Mouse (Mus musculus) CD8-positive naive resting alpha-beta T cell, adult 2 months (primary cell): ENCODE measurements around the gene Alkbh8.
"Not testable (repeated sequence)": the region's sequence is repeated elsewhere in the genome, so short reads cannot be mapped to it uniquely, and the experiment has no call there.

Experiments
- DNase-seq, 2 experiments: peaks; one replicate each; pipeline ENCODE4 v3.0.0; 2022; ENCODE audit warnings: low read depth in 2 of 2, low spot score in 2 of 2

The Alkbh8 gene

GRCm38 (mm10) chr9:3334962-3335767, at the start of gene Alkbh8:
Gene Alkbh8, plus strand, starts transcription at chr9:3335140.
- DNase-seq: peak; percentile 62 to 71

GRCm38 (mm10) chr9:3309292-3309836, 25.6 kb upstream of the Alkbh8 start:
- no peak for DNase-seq

GRCm38 (mm10) chr9:3310016-3310415, 24.9 kb upstream of the Alkbh8 start:
- DNase-seq: no peak

GRCm38 (mm10) chr9:3327342-3328053, 7.4 kb upstream of the Alkbh8 start:
- DNase-seq: not testable (repeated sequence)

GRCm38 (mm10) chr9:3328054-3328595, 6.8 kb upstream of the Alkbh8 start:
- no peak for DNase-seq

GRCm38 (mm10) chr9:3330319-3330718, 4.6 kb upstream of the Alkbh8 start:
- DNase-seq: no peak

- DNase-seq: no peak
Observed at GRCm38 (mm10) chr9:3330737-3331384, 4.1 kb upstream of the Alkbh8 start.

GRCm38 (mm10) chr9:3336661-3337060, 1.7 kb downstream of the Alkbh8 start:
- DNase-seq: no peak

- DNase-seq: no peak
Observed at GRCm38 (mm10) chr9:3345136-3345535, 10.2 kb downstream of the Alkbh8 start.

GRCm38 (mm10) chr9:3345967-3346366, 11.0 kb downstream of the Alkbh8 start:
- no peak for DNase-seq

- no peak for DNase-seq
Observed at GRCm38 (mm10) chr9:3350056-3350455, 15.1 kb downstream of the Alkbh8 start.

- not testable (repeated sequence) for DNase-seq
Observed at GRCm38 (mm10) chr9:3376323-3376722, 41.4 kb downstream of the Alkbh8 start.

- peak; percentile 78 to 85 for DNase-seq
Observed at GRCm38 (mm10) chr9:3403251-3404208, 68.6 kb downstream of the Alkbh8 start, which contains the start of gene Cwf19l2. Gene Cwf19l2, plus strand, starts transcription at chr9:3403592.

- peak in 1 of 2 experiments; percentile 21 for DNase-seq
Observed at GRCm38 (mm10) chr9:3404372-3404771, 69.4 kb downstream of the Alkbh8 start.

GRCm38 (mm10) chr9:3439555-3440300, 104.8 kb downstream of the Alkbh8 start:
- DNase-seq: not testable (repeated sequence)
